Mouse (Mus musculus) heart, adult 2 months (tissue): Measurements from ENCODE around the gene Nos3.

Source experiments
- CTCF ChIP-seq: fragments of 200-600 bp; IDR thresholded peaks from 2 replicates; pipeline ENCODE4 v1.8.1; 2022; ENCODE audit warnings: antibody characterized with exemption, mild to moderate bottlenecking, moderate library complexity
- EP300 ChIP-seq: fragments of 200-500 bp; IDR thresholded peaks from 2 replicates; pipeline ENCODE4 v1.6.1; 2011; ENCODE audit warnings: low read depth, low read length, control low read depth; ENCODE audit not compliant: insufficient read depth
- POLR2A ChIP-seq: fragments of 200-500 bp; IDR thresholded peaks from 2 replicates; pipeline ENCODE4 v1.6.1; 2011; ENCODE audit warnings: mild to moderate bottlenecking, low read depth, low read length, control low read depth; ENCODE audit not compliant: insufficient read depth

- TF ChIP-seq CTCF: no peak
- no peak for TF ChIP-seq POLR2A
- TF ChIP-seq EP300: no peak
These were observed 1.8 kb downstream of the Nos3 start for GRCm38 (mm10) chr5:24366426-24366825.
